ENCODE assay signal across 17 mouse cellular contexts in genomic region chr5:103736553-103737207, GRCm38 (mm10). TPM values are rescaled to one million over a fixed set of nuclear protein-coding genes. Genes with fewer than 3 reads are reported as not detected.
DNase-seq lines count a peak whose midpoint lies in the region; ATAC-seq and TF ChIP-seq lines count a peak whose summit lies in the region.
"Had no signal": no experiment of that assay in that cellular context is flagged by ENCODE, and none has a peak within 500 bp of the region (broad histone marks: within the 10 kb centered on the region; RNA-seq: fewer than 3 reads in every experiment).

No protein-coding gene starts in this region.

- peaks cover 18% of the 10 kb centered on the region for H3K4me1 ChIP-seq in heart, embryonic 10.5 days
- H3K4me1 ChIP-seq in heart, adult 2 months (ENCODE audit: control insufficient read depth, insufficient read depth, low read length), result peaks cover 4% of the 10 kb centered on the region; the same call in 1 of the 2 replicates
- H3K4me1 ChIP-seq in E14TG2a.4 (replicated peaks; ENCODE audit: low read depth, low read length), result peaks cover 88% of the 10 kb centered on the region
- H3K4me1 ChIP-seq in liver, embryonic 11.5 days (replicated peaks; ENCODE audit: control insufficient read depth, insufficient read depth, low read length), result peaks cover 40% of the 10 kb centered on the region
- H3K4me1 ChIP-seq in stomach, embryonic 15.5 days, result no peaks in the 10 kb centered on the region; the same call in 1 of the 2 replicates
- no peaks in the 10 kb centered on the region for H3K4me1 ChIP-seq in hindbrain, embryonic 11.5 days (replicated peaks; ENCODE audit: control insufficient read depth, insufficient read depth, low read length)
- no peaks in the 10 kb centered on the region for H3K4me1 ChIP-seq in midbrain, embryonic 14.5 days (ENCODE audit: control insufficient read depth, insufficient read depth, low read length)
- H3K4me1 ChIP-seq: hindbrain, embryonic 13.5 days; neural tube, embryonic 15.5 days had no signal

- H3K79me2 ChIP-seq in heart, adult 2 months (replicated peaks; ENCODE audit: control insufficient read depth, insufficient read depth, low read length), result no peaks in the 10 kb centered on the region; the same call in 1 of the 2 replicates

- H3K27me3 ChIP-seq in heart, embryonic 10.5 days (ENCODE audit: insufficient read depth, poor library complexity, severe bottlenecking), result no peaks in the 10 kb centered on the region
- H3K27me3 ChIP-seq in heart, adult 2 months (ENCODE audit: control insufficient read depth, insufficient read depth, low read length), result no peaks in the 10 kb centered on the region
- no peaks in the 10 kb centered on the region for H3K27me3 ChIP-seq in E14TG2a.4 (ENCODE audit: insufficient read depth, low read length)
- no peaks in the 10 kb centered on the region for H3K27me3 ChIP-seq in liver, embryonic 11.5 days (replicated peaks; ENCODE audit: control insufficient read depth, insufficient read depth, low read length)
- H3K27me3 ChIP-seq in stomach, embryonic 15.5 days (replicated peaks), result no peaks in the 10 kb centered on the region
- no peaks in the 10 kb centered on the region for H3K27me3 ChIP-seq in hindbrain, embryonic 11.5 days (ENCODE audit: control insufficient read depth, insufficient read depth, low read length)
- no peaks in the 10 kb centered on the region for H3K27me3 ChIP-seq in midbrain, embryonic 14.5 days (ENCODE audit: control insufficient read depth, insufficient read depth, low read length)
- H3K27me3 ChIP-seq: hindbrain, embryonic 13.5 days; megakaryocyte, embryonic 14.5 days; neural tube, embryonic 15.5 days had no signal

- H3K9me3 ChIP-seq in heart, embryonic 10.5 days, result no peaks in the 10 kb centered on the region
- no peaks in the 10 kb centered on the region for H3K9me3 ChIP-seq in E14TG2a.4 (ENCODE audit: low read length)
- H3K9me3 ChIP-seq in liver, embryonic 11.5 days (ENCODE audit: control insufficient read depth, low read length), result no peaks in the 10 kb centered on the region
- no peaks in the 10 kb centered on the region for H3K9me3 ChIP-seq in stomach, embryonic 15.5 days
- H3K9me3 ChIP-seq in hindbrain, embryonic 11.5 days (ENCODE audit: control insufficient read depth, low read length), result no peaks in the 10 kb centered on the region
- H3K9me3 ChIP-seq in midbrain, embryonic 14.5 days (ENCODE audit: control insufficient read depth, low read length), result no peaks in the 10 kb centered on the region
- H3K9me3 ChIP-seq: embryonic facial prominence, embryonic 10.5 days; hindbrain, embryonic 13.5 days; megakaryocyte, embryonic 14.5 days; neural tube, embryonic 15.5 days had no signal

- ATAC-seq in liver, embryonic 11.5 days (replicated peaks; ENCODE audit: low FRiP score), result no peak
- no peak for ATAC-seq in stomach, embryonic 15.5 days (ENCODE audit: insufficient read depth, low FRiP score, low read depth)
- no peak for ATAC-seq in hindbrain, embryonic 11.5 days (ENCODE audit: low FRiP score)
- no peak for ATAC-seq in midbrain, embryonic 14.5 days (ENCODE audit: low FRiP score, low TSS enrichment)
- ATAC-seq: activated CD4-positive, CD25-positive, alpha-beta regulatory T cell, adult 4 months had no signal

- no peak for TF ChIP-seq POLR2A in heart, adult 2 months (IDR thresholded peaks at IDR 0.05; ENCODE audit: insufficient read depth, low read depth, low read length)

- no peak for DNase-seq in heart, embryonic 10.5 days (ENCODE audit: low spot score)
- no peak for DNase-seq in heart, adult 2 months
- DNase-seq in liver, embryonic 11.5 days (ENCODE audit: low spot score), result no peak
- DNase-seq in hindbrain, embryonic 11.5 days (ENCODE audit: low spot score), result no peak
- no peak for DNase-seq in midbrain, embryonic 14.5 days
- DNase-seq: cerebellum, adult 11 months; cerebellum, postnatal 36 days; right cerebral cortex, adult 18-20 months; spleen, adult 18-20 months; thymus, postnatal 36 days had no signal

- TF ChIP-seq EP300 in heart, adult 2 months (IDR thresholded peaks at IDR 0.05; ENCODE audit: insufficient read depth, low read depth, low read length), result no peak

- no peak overlapping the region for H3K4me3 ChIP-seq in heart, embryonic 10.5 days
- H3K4me3 ChIP-seq in heart, adult 2 months, result no peak overlapping the region
- H3K4me3 ChIP-seq in E14TG2a.4 (replicated peaks; ENCODE audit: low read length), result peak overlapping the region; percentile 53
- no peak overlapping the region for H3K4me3 ChIP-seq in liver, embryonic 11.5 days (ENCODE audit: low read depth, low read length)
- H3K4me3 ChIP-seq in stomach, embryonic 15.5 days (replicated peaks), result no peak overlapping the region
- no peak overlapping the region for H3K4me3 ChIP-seq in hindbrain, embryonic 11.5 days (ENCODE audit: low read depth, low read length)
- H3K4me3 ChIP-seq in midbrain, embryonic 14.5 days (replicated peaks; ENCODE audit: low read depth, low read length), result no peak overlapping the region
- H3K4me3 ChIP-seq: embryonic facial prominence, embryonic 10.5 days; hindbrain, embryonic 13.5 days; megakaryocyte, embryonic 14.5 days; neural tube, embryonic 15.5 days had no signal

- no peak for TF ChIP-seq CTCF in heart, adult 2 months (IDR thresholded peaks at IDR 0.05)
- TF ChIP-seq CTCF in E14TG2a.4 (conservative IDR thresholded peaks at IDR 0.05; ENCODE audit: low read length), result no peak

- peak overlapping the region; percentile 54; the same call in 1 of the 2 replicates for H3K27ac ChIP-seq in heart, embryonic 10.5 days
- no peak overlapping the region for H3K27ac ChIP-seq in heart, adult 2 months
- peak overlapping the region; percentile 92 for H3K27ac ChIP-seq in liver, embryonic 11.5 days (ENCODE audit: low read depth, low read length)
- peak overlapping the region; percentile 45; the same call in 1 of the 2 replicates for H3K27ac ChIP-seq in stomach, embryonic 15.5 days
- H3K27ac ChIP-seq in hindbrain, embryonic 11.5 days (ENCODE audit: low read depth, low read length), result no peak overlapping the region
- H3K27ac ChIP-seq in midbrain, embryonic 14.5 days (replicated peaks; ENCODE audit: low read depth, low read length), result no peak overlapping the region
- H3K27ac ChIP-seq: embryonic facial prominence, embryonic 10.5 days; hindbrain, embryonic 13.5 days; neural tube, embryonic 15.5 days had no signal

- no peak overlapping the region for H3K9ac ChIP-seq in heart, adult 2 months (ENCODE audit: low read depth, low read length)
- peak overlapping the region; percentile 39 for H3K9ac ChIP-seq in liver, embryonic 11.5 days (ENCODE audit: low read depth, low read length)
- no peak overlapping the region for H3K9ac ChIP-seq in stomach, embryonic 15.5 days
- no peak overlapping the region for H3K9ac ChIP-seq in hindbrain, embryonic 11.5 days (ENCODE audit: low read depth, low read length)
- no peak overlapping the region for H3K9ac ChIP-seq in midbrain, embryonic 14.5 days (replicated peaks; ENCODE audit: low read length)
- H3K9ac ChIP-seq: hindbrain, embryonic 13.5 days; neural tube, embryonic 15.5 days had no signal

- H3K36me3 ChIP-seq in heart, embryonic 10.5 days, result no peaks in the 10 kb centered on the region
- H3K36me3 ChIP-seq in heart, adult 2 months (ENCODE audit: control insufficient read depth, insufficient read depth, low read length), result no peaks in the 10 kb centered on the region
- peaks cover 35% of the 10 kb centered on the region for H3K36me3 ChIP-seq in E14TG2a.4 (ENCODE audit: insufficient read depth, low read length)
- no peaks in the 10 kb centered on the region for H3K36me3 ChIP-seq in liver, embryonic 11.5 days (ENCODE audit: control insufficient read depth, insufficient read depth, low read length)
- H3K36me3 ChIP-seq in stomach, embryonic 15.5 days, result no peaks in the 10 kb centered on the region
- no peaks in the 10 kb centered on the region for H3K36me3 ChIP-seq in hindbrain, embryonic 11.5 days (ENCODE audit: control insufficient read depth, insufficient read depth, low read length)
- no peaks in the 10 kb centered on the region for H3K36me3 ChIP-seq in midbrain, embryonic 14.5 days (ENCODE audit: control insufficient read depth, insufficient read depth, low read length)
- H3K36me3 ChIP-seq: embryonic facial prominence, embryonic 10.5 days; hindbrain, embryonic 13.5 days; neural tube, embryonic 15.5 days had no signal

- intact Hi-C loops in heart, adult 2 months (cut with DNase I), result no loop called here

- 33% methylated on average over 6 of the region's 6 CpGs for WGBS in heart, embryonic 10.5 days
- 62% methylated on average over 6 of the region's 6 CpGs for WGBS in heart, adult 2 months
- 29% methylated on average over 6 of the region's 6 CpGs for WGBS in liver, embryonic 11.5 days
- WGBS in stomach, embryonic 15.5 days, result 53% methylated on average over 6 of the region's 6 CpGs
- 72% methylated on average over 6 of the region's 6 CpGs for WGBS in hindbrain, embryonic 11.5 days
- WGBS in midbrain, embryonic 14.5 days, result 79% methylated on average over 6 of the region's 6 CpGs

- peak overlapping the region; percentile 64 for H3K4me2 ChIP-seq in liver, embryonic 11.5 days
- no peak overlapping the region for H3K4me2 ChIP-seq in stomach, embryonic 15.5 days
- no peak overlapping the region for H3K4me2 ChIP-seq in hindbrain, embryonic 11.5 days (replicated peaks; ENCODE audit: low read depth, low read length)
- H3K4me2 ChIP-seq in midbrain, embryonic 14.5 days (ENCODE audit: low read length), result no peak overlapping the region
- H3K4me2 ChIP-seq: hindbrain, embryonic 13.5 days; neural tube, embryonic 15.5 days had no signal

RNA-seq across cellular contexts. Expression of gene Aff1, which starts 44.5 kb away (rescaled TPM):
- 8.1 TPM in 2 replicates for polyA plus RNA-seq in heart, embryonic 10.5 days (2016; fragmentation: Nextera tagmentation; extraction: Ambion mirVana)
- 10 to 100 TPM; 37.4 to 46.9 TPM for total RNA-seq in heart, adult 2 months (2021)
- polyA plus RNA-seq in heart, adult 2 months (2012; rRNA removed), result 10.5 and 14.1 TPM in 2 replicates
- polyA plus RNA-seq in liver, embryonic 11.5 days (2014; fragmentation: Nextera tagmentation; extraction: Ambion mirVana), result 19.3 and 19.7 TPM in 2 replicates
- polyA plus RNA-seq in stomach, embryonic 15.5 days (2015; fragmentation: Nextera tagmentation; extraction: Ambion mirVana), result 7.2 TPM in 2 replicates
- polyA plus RNA-seq in hindbrain, embryonic 11.5 days (2014; fragmentation: Nextera tagmentation; extraction: Ambion mirVana), result 7.0 and 8.5 TPM in 2 replicates
- 1.5 and 2.6 TPM in 2 replicates for polyA plus RNA-seq in midbrain, embryonic 14.5 days (2014; fragmentation: Nextera tagmentation; extraction: Ambion mirVana)

Comparison
In these comparisons a context has a peak if more than half of its experiments do, and no peak if none do; other contexts are left out.
1. H3K27ac ChIP-seq: peak in heart, embryonic 10.5 days (single experiment), liver, embryonic 11.5 days (single experiment) and stomach, embryonic 15.5 days (single experiment); none in heart, adult 2 months (single experiment), hindbrain, embryonic 11.5 days (single experiment) and midbrain, embryonic 14.5 days (single experiment).